Mouse (Mus musculus) gastrocnemius, postnatal 4 days (tissue): Measurements from ENCODE around the gene Cotl1. TPM values are rescaled to one million over a fixed set of nuclear protein-coding genes. Genes with fewer than 3 reads are reported as not detected.

Experiments used
- DNase-seq, 2 experiments: peaks; one replicate each; pipeline ENCODE4 v3.0.0; 2021 to 2022; ENCODE audit warnings: low spot score in 2 of 2, mixed read lengths in 2 of 2
- total RNA-seq, 2 experiments: library from RNA; stranded (reverse); gene quantifications; 2 replicates each; pipeline ENCODE4 v1.2.3; 2021

Gene Cotl1
- total RNA-seq, 2 experiments from 2014 or later = 68.5 to 82.9 TPM

DNA sequence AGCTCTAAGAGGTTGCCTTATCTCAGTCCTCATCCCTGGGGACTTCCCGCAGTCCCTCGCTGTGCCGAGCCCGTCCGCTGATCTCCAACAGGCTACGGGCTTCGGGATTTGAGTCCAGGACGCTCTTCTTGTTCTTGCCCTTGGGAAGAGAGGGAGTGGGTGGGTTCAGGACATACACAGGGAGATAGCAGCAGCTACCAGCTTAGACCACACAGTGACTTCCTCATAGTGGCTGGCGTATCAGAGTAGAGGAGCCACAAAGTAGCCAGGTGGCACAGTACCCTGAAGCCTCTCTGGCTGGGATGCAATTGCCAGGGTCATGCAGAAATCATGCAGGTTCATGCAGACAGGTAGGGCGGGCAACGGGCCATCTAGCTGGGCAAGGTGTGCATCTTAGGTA is 78.7 kb downstream of the Cotl1 start:
- DNase-seq = no peak

Other genes starting within 250 kb of the Cotl1 start
- 1 to 10 TPM; 5.8 to 6.1 TPM for gene Taf1c, start 235.3 kb downstream of the Cotl1 start, total RNA-seq
- gene Adad2, start 227.8 kb downstream of the Cotl1 start, total RNA-seq = not detected
- gene Kcng4, start 204.9 kb downstream of the Cotl1 start, total RNA-seq = under 1 TPM; 0.17 to 0.29 TPM
- 10 to 100 TPM; 56.9 to 59.7 TPM for gene Wfdc1, start 174.2 kb downstream of the Cotl1 start, total RNA-seq
- not detected for gene Atp2c2, start 140.5 kb downstream of the Cotl1 start, total RNA-seq
- 1 to 10 TPM; 6.4 to 7.8 TPM for gene Tldc1, start 62.1 kb downstream of the Cotl1 start, total RNA-seq
- 1 to 10 TPM; 4.0 to 4.8 TPM for gene Klhl36, start 21.7 kb upstream of the Cotl1 start, total RNA-seq
- 10 to 100 TPM; 70.5 to 75.0 TPM for gene Usp10, start 69.8 kb upstream of the Cotl1 start, total RNA-seq
- 10 to 100 TPM; 12.8 to 22.8 TPM for gene Gm20388, start 70.3 kb upstream of the Cotl1 start, total RNA-seq
- gene Crispld2, start 151.9 kb upstream of the Cotl1 start, total RNA-seq = 1 to 10 TPM; 1.3 to 3.0 TPM